Mouse (Mus musculus) erythroblast, embryonic 14.5 days (primary cell): ENCODE results near the gene Pax8.

Experiments used
- GATA1 ChIP-seq: IDR thresholded peaks from 2 replicates; pipeline ENCODE4 v1.6.1; 2012; ENCODE audit warnings: low read length, inconsistent platforms, mixed read lengths
- TAL1 ChIP-seq: IDR thresholded peaks from 3 replicates; pipeline ENCODE4 v1.6.1; 2012; ENCODE audit warnings: low read length, inconsistent platforms, mixed read lengths

GRCm38 (mm10) chr2:24460112-24460807, 15.1 kb downstream of the Pax8 start:
- TF ChIP-seq GATA1: no peak
- TF ChIP-seq TAL1: no peak
